Mouse (Mus musculus): ENCODE measurements around the gene Ttll10. TPM values are rescaled to one million over a fixed set of nuclear protein-coding genes. Genes with fewer than 3 reads are reported as not detected.

Ttll10 gene
- polyA plus RNA-seq, 1 experiment from 2014 or later: 3.5 TPM

- no peak for DNase-seq (ENCODE audit: low spot score)
Observed at GRCm38 (mm10) chr4:156091236-156091635, 32.0 kb upstream of the Ttll10 start.

DNA sequence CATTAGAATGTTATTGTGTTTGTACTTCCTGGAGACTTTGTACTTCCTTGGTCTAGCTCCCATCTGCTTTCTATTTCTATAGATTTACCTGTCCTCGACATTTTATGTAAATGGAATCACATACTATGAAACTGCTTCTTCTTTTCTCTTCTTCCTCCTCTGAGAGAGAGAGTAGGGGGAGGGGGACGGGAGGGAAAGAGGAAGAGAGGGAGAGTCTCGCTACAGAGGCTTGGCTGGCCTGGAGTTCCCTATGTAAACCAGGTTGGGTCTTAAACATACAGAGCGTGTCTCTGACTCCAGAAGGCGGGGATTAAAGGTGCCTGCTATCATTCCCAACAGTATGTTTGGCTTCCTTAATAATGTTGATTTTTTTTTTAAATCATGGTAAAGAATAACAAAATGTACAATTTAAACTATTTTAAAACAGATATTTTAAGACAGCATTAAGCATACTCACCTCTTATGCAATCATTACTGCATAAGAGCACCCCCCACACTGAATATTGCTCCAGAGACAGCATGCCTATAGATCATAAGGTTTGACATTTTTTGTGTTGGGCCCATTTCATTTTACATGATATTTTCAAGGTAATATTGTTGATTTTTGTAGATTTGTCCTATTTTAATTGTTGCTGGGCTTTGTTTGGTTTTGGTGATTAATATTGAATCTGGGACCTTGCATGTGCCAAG, 28.3 kb upstream of the Ttll10 start:
- Histone ChIP-seq H3K27me3 (replicated peaks; ENCODE audit: control insufficient read depth, insufficient read depth, low read length) (no peaks in the 10 kb centered on the region), H3K4me3 (ENCODE audit: low read depth, low read length) (no peak overlapping the region), H3K9ac (ENCODE audit: low read length) (no peak overlapping the region), H3K36me3 (ENCODE audit: control insufficient read depth, insufficient read depth, low read length) (no peaks in the 10 kb centered on the region), H3K4me1 (replicated peaks; ENCODE audit: control insufficient read depth, insufficient read depth, low read length) (0 out of 2 replicates have a peak, but pooled peaks cover 4% of the 10 kb centered on the region), H3K4me2 (ENCODE audit: low read length) (no peak overlapping the region), H3K9me3 (ENCODE audit: control insufficient read depth, low read length) (no peaks in the 10 kb centered on the region), H3K27ac (ENCODE audit: low read depth) (no peak overlapping the region)
- WGBS: 23% methylated on average over 5 of the region's 5 CpGs
- DNase-seq (ENCODE audit: low spot score) (no peak), ATAC-seq (replicated peaks; ENCODE audit: low FRiP score, low TSS enrichment, low read depth) (no peak)

More at GRCm38 (mm10) chr4:156091236-156091635, 32.0 kb upstream of the Ttll10 start:
- no peak overlapping the region for H3K9ac ChIP-seq (ENCODE audit: low read length)
- no peak for ATAC-seq (replicated peaks; ENCODE audit: low FRiP score, low TSS enrichment, low read depth)
- H3K9me3 ChIP-seq (ENCODE audit: control insufficient read depth, low read length): no peaks in the 10 kb centered on the region
- H3K36me3 ChIP-seq (ENCODE audit: control insufficient read depth, insufficient read depth, low read length): no peaks in the 10 kb centered on the region
- H3K27ac ChIP-seq (ENCODE audit: low read depth): no peak overlapping the region
- H3K4me3 ChIP-seq (ENCODE audit: low read depth, low read length): no peak overlapping the region
- WGBS: 60% methylated on average over 1 of the region's 1 CpGs
- no peaks in the 10 kb centered on the region for H3K27me3 ChIP-seq (replicated peaks; ENCODE audit: control insufficient read depth, insufficient read depth, low read length)
- no peaks in the 10 kb centered on the region for H3K4me1 ChIP-seq (replicated peaks; ENCODE audit: control insufficient read depth, insufficient read depth, low read length)
- no peak overlapping the region for H3K4me2 ChIP-seq (ENCODE audit: low read length)

GRCm38 (mm10) chr4:156085256-156085655, 26.0 kb upstream of the Ttll10 start:
- no peak for DNase-seq (ENCODE audit: low spot score)
- Histone ChIP-seq H3K27ac (ENCODE audit: low read depth) (no peak overlapping the region), H3K4me3 (ENCODE audit: low read depth, low read length) (no peak overlapping the region), H3K27me3 (replicated peaks; ENCODE audit: control insufficient read depth, insufficient read depth, low read length) (no peaks in the 10 kb centered on the region), H3K36me3 (ENCODE audit: control insufficient read depth, insufficient read depth, low read length) (no peaks in the 10 kb centered on the region), H3K4me1 (replicated peaks; ENCODE audit: control insufficient read depth, insufficient read depth, low read length) (0 out of 2 replicates have a peak, but pooled peaks cover 5% of the 10 kb centered on the region), H3K4me2 (ENCODE audit: low read length) (no peak overlapping the region), H3K9me3 (ENCODE audit: control insufficient read depth, low read length) (no peaks in the 10 kb centered on the region), H3K9ac (ENCODE audit: low read length) (no peak overlapping the region)
- no peak for ATAC-seq (replicated peaks; ENCODE audit: low FRiP score, low TSS enrichment, low read depth)
- WGBS: 85% methylated on average over 8 of the region's 8 CpGs

DNA sequence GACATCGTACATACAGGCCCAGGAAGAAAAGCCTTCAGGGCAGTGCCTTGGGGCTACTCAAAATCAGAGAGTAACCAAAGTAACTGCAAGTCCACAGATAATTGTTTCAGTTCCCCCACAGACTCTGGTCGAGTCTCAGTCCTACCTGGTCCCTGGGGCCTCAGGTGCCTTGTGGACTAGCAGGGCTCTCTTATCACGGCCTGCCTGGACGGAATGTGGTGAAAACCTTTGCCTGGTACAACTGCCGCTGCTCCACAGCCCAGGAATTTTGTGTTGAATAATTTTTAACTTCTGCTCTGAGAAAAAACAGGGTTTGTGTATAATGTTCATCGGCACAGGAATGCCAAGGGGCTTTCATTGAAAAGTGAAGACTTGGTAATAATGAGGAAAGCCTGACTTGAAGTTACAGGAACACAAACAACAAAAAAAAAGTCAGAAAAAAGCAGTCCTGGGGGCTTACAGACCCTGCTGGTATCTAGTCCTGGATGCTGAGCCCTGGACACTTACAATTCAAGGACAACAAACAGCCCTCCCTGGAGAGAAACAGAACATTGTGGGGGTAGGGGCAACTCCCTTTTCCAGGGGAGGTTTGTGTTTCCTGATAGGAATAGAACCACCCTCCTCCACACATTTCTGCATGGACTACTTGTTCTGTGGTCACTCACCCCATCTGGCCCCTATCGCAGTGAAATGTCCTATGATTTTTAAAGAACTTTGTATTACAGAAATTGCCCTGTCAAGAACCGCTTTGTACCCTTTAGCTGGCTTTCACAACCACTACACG, 25.1 kb upstream of the Ttll10 start:
- peak overlapping the region; percentile 54 for H3K27ac ChIP-seq (ENCODE audit: low read depth)
- H3K27me3 ChIP-seq (replicated peaks; ENCODE audit: control insufficient read depth, insufficient read depth, low read length): no peaks in the 10 kb centered on the region
- H3K9ac ChIP-seq (ENCODE audit: low read length): no peak overlapping the region
- H3K36me3 ChIP-seq (ENCODE audit: control insufficient read depth, insufficient read depth, low read length): no peaks in the 10 kb centered on the region
- H3K9me3 ChIP-seq (ENCODE audit: control insufficient read depth, low read length): no peaks in the 10 kb centered on the region
- ATAC-seq (replicated peaks; ENCODE audit: low FRiP score, low TSS enrichment, low read depth) (no peak), DNase-seq (ENCODE audit: low spot score) (no peak)
- WGBS: 61% methylated on average over 9 of the region's 9 CpGs
- H3K4me3 ChIP-seq (ENCODE audit: low read depth, low read length): no peak overlapping the region
- H3K4me1 ChIP-seq (replicated peaks; ENCODE audit: control insufficient read depth, insufficient read depth, low read length): 0 out of 2 replicates have a peak, but pooled peaks cover 5% of the 10 kb centered on the region
- H3K4me2 ChIP-seq (ENCODE audit: low read length): no peak overlapping the region

GRCm38 (mm10) chr4:156083348-156083747, 24.1 kb upstream of the Ttll10 start:
- no peaks in the 10 kb centered on the region for H3K27me3 ChIP-seq (replicated peaks; ENCODE audit: control insufficient read depth, insufficient read depth, low read length)
- H3K27ac ChIP-seq (ENCODE audit: low read depth): peak overlapping the region; percentile 54; the same call in 1 of the 2 replicates
- no peak overlapping the region for H3K4me2 ChIP-seq (ENCODE audit: low read length)
- WGBS: 66% methylated on average over 5 of the region's 5 CpGs
- H3K9ac ChIP-seq (ENCODE audit: low read length): no peak overlapping the region
- H3K36me3 ChIP-seq (ENCODE audit: control insufficient read depth, insufficient read depth, low read length): no peaks in the 10 kb centered on the region
- DNase-seq (ENCODE audit: low spot score) (no peak), ATAC-seq (replicated peaks; ENCODE audit: low FRiP score, low TSS enrichment, low read depth) (no peak)
- H3K4me1 ChIP-seq (replicated peaks; ENCODE audit: control insufficient read depth, insufficient read depth, low read length): 0 out of 2 replicates have a peak, but pooled peaks cover 5% of the 10 kb centered on the region
- H3K4me3 ChIP-seq (ENCODE audit: low read depth, low read length): no peak overlapping the region
- H3K9me3 ChIP-seq (ENCODE audit: control insufficient read depth, low read length): no peaks in the 10 kb centered on the region

DNA sequence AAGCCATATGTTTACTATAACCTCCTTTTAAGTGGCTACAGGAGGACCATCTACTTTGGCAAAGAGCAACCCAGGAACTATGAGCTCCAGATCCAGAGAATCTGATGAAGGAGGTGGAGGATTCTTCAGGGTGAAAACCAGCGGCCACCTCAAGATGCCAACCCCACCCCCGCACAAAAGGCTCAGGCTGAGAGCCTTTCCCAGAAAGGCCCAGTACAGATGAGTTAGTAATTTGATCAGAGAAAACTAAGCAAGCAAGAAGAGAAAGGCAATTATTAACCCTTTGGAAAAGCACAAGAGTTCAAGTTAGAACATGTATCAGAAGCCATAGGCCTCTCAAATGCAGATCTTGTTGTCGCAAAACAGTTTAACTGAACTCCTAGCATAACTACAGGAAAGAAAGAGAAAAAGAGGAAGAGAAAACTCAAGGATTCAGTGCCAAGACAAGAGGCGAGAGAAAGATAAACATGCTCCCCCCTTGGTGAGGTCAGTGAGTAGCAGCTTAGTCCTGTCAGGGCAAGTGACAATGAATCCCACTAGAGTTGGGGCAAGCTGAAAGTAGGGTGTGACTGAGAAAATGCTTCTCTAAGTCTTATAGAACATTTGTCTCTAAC, 23.5 kb upstream of the Ttll10 start:
- peaks cover 6% of the 10 kb centered on the region for H3K27me3 ChIP-seq (replicated peaks; ENCODE audit: control insufficient read depth, insufficient read depth, low read length)
- DNase-seq (ENCODE audit: low spot score) (no peak), ATAC-seq (replicated peaks; ENCODE audit: low FRiP score, low TSS enrichment, low read depth) (no peak)
- H3K9me3 ChIP-seq (ENCODE audit: control insufficient read depth, low read length): no peaks in the 10 kb centered on the region
- H3K36me3 ChIP-seq (ENCODE audit: control insufficient read depth, insufficient read depth, low read length): no peaks in the 10 kb centered on the region
- 0 out of 2 replicates have a peak, but pooled peaks cover 5% of the 10 kb centered on the region for H3K4me1 ChIP-seq (replicated peaks; ENCODE audit: control insufficient read depth, insufficient read depth, low read length)
- no peak overlapping the region for H3K9ac ChIP-seq (ENCODE audit: low read length)
- H3K4me2 ChIP-seq (ENCODE audit: low read length): peak overlapping the region; percentile 2; the same call in 1 of the 2 replicates
- WGBS: 57% methylated on average over 4 of the region's 4 CpGs
- no peak overlapping the region for H3K27ac ChIP-seq (ENCODE audit: low read depth)
- no peak overlapping the region for H3K4me3 ChIP-seq (ENCODE audit: low read depth, low read length)

DNA sequence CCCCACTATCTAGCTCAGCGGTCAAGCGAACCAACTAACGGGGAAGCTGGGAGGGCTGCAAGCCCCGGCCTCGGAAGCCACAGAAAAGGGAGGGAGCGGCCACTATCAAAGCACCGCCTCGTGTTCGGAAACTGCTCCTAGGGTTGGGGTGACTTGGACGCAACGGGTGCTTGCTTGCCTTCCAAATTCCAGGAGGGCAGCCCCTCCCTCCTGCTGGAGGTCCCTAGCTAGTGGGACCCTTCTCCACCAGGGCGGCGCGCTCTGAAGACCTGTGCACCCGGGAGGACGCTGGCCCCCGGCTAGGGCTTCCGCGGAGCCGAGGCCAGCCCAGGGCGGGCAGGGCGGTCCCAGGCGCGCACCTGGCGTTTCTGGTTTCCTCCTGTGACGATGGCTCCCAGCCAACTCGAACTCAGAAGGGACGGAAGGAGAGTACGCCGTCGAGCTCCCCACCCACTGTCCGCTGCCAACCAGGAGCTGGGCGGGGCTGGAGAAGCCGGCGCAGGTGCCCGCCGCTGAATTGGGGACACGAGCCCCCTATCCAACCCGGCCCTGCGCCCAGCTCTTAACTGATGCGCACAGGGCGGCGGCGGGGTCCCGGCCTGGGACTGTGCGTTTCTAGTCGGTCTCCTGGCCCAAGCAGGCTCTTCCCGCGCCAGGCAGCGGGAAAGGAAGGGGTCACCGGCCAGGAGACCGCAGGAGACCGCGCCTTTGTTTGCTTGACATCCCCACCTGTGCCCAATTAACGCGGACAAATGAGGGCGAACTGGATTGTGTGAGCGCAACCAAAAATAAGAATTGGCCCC, 18.5 kb upstream of the Ttll10 start:
- Histone ChIP-seq H3K27me3 (replicated peaks; ENCODE audit: control insufficient read depth, insufficient read depth, low read length) (peaks cover 13% of the 10 kb centered on the region), H3K9ac (ENCODE audit: low read length) (peak overlapping the region; percentile 39), H3K4me3 (ENCODE audit: low read depth, low read length) (peak overlapping the region; percentile 36), H3K4me1 (replicated peaks; ENCODE audit: control insufficient read depth, insufficient read depth, low read length) (peaks cover 9% of the 10 kb centered on the region; the same call in 1 of the 2 replicates), H3K27ac (ENCODE audit: low read depth) (peak overlapping the region; percentile 58), H3K9me3 (ENCODE audit: control insufficient read depth, low read length) (no peaks in the 10 kb centered on the region), H3K36me3 (ENCODE audit: control insufficient read depth, insufficient read depth, low read length) (no peaks in the 10 kb centered on the region), H3K4me2 (ENCODE audit: low read length) (peak overlapping the region; percentile 72)
- peak; percentile 77 for DNase-seq (ENCODE audit: low spot score)
- WGBS: 1% methylated on average over 58 of the region's 58 CpGs
- peak; percentile 85 for ATAC-seq (replicated peaks; ENCODE audit: low FRiP score, low TSS enrichment, low read depth)

DNA sequence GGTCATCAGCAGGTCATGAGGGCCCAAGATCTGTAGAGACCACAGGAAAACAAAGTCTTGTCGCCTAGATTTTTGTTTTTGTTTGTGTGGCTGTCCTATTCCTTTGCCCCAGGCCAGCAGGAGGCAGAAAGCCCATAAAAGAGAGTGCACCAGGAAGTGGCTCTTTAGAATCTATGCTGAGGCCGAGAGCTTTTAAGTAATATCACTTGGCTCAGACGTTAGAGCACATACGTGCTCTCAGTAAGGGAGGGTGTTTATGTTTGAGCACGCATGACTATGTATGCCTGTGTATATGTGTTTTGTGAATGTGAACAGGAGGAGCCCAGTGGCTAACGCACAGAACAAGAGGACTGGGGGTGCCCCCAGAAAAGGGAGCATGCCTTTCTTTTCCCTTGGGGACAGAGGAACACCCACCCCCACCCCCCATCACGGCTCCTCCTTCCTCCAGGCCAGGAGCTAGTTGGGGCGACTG, 17.7 kb upstream of the Ttll10 start:
- peak overlapping the region; percentile 72 for H3K4me2 ChIP-seq (ENCODE audit: low read length)
- H3K9me3 ChIP-seq (ENCODE audit: control insufficient read depth, low read length): no peaks in the 10 kb centered on the region
- 0 out of 2 replicates have a peak, but pooled peaks have one; percentile 17 for ATAC-seq (replicated peaks; ENCODE audit: low FRiP score, low TSS enrichment, low read depth)
- peaks cover 6% of the 10 kb centered on the region; the same call in 1 of the 2 replicates for H3K4me1 ChIP-seq (replicated peaks; ENCODE audit: control insufficient read depth, insufficient read depth, low read length)
- 6% methylated on average over 8 of the region's 8 CpGs for WGBS
- peaks cover 13% of the 10 kb centered on the region for H3K27me3 ChIP-seq (replicated peaks; ENCODE audit: control insufficient read depth, insufficient read depth, low read length)
- H3K4me3 ChIP-seq (ENCODE audit: low read depth, low read length): peak overlapping the region; percentile 36
- no peaks in the 10 kb centered on the region for H3K36me3 ChIP-seq (ENCODE audit: control insufficient read depth, insufficient read depth, low read length)
- peak overlapping the region; percentile 58 for H3K27ac ChIP-seq (ENCODE audit: low read depth)
- DNase-seq (ENCODE audit: low spot score): peak; percentile 64
- no peak overlapping the region for H3K9ac ChIP-seq (ENCODE audit: low read length)

All from intestine, embryonic 14.5 days (tissue).